Mouse (Mus musculus) c-Kit-positive CD71-positive TER-119-negative erythroid progenitor cells, embryonic 14.5 days (primary cell): ENCODE measurements at regions not wholly inside any gene's neighbourhood (a gene's known extent, or its start where the extent isn't known, plus 50 kb on each side); places are given as distances from the start of the nearest gene placed in this dataset.
A peak's percentile ranks its signal among the peaks of the same experiment; 100 is the strongest.

Experiments
- DNase-seq: peaks from one replicate; pipeline ENCODE4 v3.0.0-alpha.2; 2013; ENCODE audit warnings: low read depth

DNA sequence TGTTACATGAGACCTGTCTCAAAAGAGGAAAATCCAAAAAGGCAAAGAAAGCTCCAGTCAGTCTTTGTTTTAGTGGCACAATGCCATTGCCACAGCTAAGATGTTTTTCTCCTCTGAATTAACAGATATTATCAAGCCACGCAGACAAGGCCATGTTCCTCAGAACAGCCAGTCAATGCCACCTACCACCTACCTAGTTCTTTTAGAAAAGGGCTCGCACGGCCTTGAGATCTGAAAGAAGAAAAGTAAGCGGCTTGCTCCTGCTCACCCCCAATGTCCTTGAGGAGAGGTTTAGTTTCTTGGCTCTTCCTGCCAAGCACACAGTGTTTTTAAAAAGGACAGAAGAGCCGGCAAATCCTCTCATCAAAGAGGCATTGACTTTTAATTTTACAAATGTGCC lies 88.7 kb upstream of the Noct start:
- DNase-seq: no peak

DNA sequence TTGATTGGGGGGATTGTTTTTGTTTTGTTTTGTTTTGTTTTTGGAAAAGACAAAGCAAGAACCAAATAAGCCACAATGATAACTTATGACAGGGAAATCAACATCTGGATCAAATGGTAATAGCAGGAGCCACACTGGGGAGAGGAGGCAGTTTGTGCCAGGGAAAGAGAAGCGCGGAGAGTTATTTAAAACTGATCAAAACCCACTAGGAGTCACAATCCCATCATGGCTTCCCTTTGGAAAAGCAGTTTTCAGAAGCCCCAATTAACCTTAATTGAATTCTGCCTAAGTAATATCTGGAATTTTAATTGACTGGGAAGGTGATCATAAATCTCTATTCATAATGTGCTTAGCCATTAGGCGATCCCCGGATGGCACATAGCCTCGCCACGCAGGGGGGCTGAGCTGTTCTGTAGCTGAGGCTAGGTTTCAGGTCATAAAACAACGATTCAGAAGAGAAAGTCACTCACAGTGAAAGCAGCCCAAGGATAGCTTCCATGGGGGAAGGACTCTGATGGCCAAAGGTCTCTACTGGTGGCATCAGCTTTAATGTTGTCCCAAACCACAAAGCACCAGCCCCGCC lies 86.4 kb upstream of the Noct start:
- no peak for DNase-seq

DNA sequence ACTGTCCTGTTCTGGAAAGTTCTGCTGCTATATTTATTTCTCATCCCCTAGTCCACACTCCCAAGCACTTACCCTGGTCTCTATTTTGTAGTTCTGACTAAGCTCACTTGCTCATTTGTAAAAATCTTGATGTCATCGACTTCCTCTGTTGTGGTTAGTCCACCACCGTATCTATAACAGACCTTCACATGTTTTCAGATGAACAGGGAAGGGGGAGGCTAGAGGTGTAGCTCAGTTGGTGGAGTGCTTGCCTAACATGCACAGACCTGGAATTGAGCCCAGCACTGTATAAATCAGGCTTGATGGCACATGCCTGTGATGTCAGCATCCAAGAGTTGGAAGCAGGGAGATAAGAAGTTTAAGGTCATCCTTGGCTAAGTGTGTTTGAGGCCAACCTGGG lies 78.3 kb upstream of the Noct start:
- no peak for DNase-seq

DNA sequence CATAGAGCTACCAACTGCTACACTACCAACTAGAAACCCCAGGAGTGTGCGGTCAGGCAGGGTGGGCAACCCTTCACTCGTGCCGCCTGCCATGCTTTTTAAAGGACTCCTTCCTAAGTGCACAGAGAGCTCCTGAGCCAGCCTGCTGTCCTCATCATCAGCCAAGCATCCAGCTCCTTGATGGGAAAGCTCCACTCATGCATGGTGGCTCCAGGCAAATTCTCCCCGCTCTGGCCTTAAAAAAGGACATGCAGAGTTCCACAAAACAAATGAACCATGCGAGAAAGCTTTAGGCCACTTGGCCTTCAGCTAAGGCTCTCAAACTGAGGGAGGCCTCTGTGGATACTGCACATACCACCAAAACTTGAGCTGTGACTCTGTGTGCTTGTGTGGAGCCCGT lies 74.2 kb upstream of the Noct start:
- no peak for DNase-seq

DNA sequence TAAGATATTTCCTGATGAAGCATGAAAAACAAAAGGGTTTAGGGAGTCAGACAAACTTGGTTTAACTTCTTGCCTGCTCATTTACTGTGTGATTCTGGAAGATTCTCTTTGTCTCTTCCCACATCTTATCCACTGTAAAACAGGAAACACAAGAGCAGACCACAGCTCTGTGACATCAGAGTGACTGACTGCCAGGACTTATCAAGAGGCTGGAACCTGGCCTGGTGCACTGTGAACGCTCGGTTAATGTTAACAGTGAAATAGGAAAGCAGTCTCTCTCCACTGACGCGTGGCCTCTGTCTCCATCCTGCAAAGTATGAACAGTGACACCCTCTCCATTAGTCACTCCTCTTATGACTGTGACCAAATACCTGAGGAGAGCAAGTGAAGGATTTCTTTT lies 73.1 kb upstream of the Noct start:
- DNase-seq: no peak

DNA sequence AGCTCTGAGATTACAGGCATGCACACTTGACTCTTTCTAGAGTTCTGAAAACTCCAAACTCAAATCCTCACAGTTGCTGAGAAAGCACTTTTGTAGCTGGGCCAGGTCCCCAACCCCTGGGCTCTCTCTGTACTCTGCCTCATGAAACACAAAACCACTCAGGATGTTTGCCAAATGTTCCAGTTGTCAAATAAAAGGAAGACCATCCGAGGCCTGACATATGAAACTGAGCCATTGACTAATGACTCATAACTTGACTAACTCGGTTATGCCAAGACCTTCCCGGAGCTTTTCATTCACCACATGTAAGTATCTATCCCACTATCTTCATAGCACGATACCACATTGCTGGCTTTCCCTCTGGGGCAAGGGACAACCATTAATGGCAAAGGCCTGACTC lies 68.6 kb upstream of the Noct start:
- DNase-seq: no peak

DNA sequence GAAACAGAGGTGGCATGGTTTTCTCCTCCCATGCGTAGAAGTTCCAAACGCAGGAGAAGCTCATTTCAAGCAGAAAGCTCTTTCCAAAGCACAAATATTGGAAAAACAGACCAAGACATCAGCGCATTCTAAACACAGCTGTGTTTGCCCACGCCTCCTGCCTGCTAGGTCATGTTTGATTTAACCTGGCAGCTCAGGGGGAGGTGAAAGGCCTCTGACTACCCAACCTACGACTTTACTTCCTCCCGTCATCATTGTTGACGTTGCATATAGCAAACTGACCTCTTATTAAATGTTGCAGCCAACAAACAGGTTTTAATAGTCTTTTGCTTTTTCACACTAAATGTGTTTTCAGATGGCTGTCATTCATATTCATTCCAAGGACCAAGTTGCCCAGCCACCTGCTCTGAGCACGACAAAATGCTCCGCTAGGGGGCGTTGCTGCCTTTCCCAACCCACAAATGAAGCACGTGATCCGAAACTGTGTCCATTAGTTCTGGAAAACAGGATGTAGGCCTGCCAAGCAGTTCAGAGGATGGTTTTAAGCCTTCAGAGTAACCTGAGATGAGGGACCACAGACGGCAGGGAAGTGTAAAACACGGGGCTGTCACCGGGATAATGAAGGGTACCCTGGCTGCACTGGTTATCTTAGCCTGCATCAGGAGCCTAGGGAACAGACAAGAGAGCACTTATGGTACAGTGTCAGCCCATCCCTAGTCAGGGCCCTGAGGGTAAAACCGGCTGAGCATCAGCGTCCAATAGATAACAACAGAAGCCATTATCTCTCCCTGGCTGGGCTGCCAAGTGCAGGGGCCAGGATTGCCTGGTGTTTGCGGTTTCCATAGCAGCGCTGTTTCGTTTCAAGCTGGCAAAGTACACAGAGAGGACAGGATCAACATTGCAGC lies 67.6 kb upstream of the Noct start:
- peak; percentile 83 for DNase-seq

DNA sequence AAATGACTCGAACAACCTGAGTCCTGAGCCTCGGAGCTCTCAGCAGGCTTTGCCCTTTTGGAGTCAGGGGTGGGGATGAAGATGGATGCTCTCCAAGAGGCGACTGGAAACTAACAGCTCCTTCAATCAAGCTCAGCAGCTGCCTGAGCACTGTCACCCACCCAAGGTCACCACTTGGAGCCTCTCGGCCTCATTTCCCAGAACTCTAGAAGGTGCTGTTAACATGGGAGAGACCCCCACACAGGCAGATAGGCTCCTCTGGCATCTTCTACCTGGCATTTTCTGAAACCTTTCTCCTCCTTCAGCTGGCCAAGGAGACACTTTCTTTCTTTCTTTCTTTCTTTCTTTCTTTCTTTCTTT lies 67.0 kb upstream of the Noct start:
- no peak for DNase-seq

DNA sequence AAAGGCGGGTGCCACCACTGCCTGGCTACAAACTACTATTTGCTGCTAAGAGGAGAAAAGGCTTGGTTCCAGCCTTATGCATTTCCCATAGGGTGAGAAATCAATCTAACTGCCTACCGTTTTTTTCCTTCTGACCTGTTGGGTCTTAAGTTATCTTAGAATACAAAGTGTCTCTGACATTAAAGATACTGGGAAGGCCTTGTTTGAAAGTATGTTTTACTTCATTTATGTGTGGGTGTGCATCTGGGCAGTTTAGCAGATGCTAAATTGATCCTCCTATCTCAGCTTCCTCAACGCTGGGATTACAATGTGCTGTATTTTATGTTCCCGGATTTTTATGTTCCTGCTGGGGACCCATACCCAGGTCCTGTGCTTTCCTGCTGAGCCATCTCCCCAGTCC lies 65.8 kb upstream of the Noct start:
- DNase-seq: peak; percentile 38

DNA sequence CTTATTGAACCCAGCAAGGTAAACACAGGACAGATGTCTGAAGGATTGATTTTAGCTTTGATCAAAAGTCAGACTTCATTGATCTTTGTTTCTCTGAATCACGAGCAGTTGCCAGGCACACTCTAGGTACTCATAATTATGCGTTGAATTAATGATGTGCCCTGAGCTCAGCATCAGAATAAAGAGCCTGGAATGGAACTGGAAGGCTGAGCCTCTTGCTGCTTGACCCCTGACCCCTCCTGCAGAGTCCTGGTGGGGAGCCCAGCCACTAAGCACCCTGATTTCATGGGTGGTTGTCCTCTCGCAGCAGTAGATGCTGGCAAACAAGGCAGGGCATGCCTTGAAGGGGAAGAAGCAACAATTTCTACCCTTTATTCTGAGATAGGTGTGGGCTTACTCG lies 64.9 kb upstream of the Noct start:
- DNase-seq: no peak

DNA sequence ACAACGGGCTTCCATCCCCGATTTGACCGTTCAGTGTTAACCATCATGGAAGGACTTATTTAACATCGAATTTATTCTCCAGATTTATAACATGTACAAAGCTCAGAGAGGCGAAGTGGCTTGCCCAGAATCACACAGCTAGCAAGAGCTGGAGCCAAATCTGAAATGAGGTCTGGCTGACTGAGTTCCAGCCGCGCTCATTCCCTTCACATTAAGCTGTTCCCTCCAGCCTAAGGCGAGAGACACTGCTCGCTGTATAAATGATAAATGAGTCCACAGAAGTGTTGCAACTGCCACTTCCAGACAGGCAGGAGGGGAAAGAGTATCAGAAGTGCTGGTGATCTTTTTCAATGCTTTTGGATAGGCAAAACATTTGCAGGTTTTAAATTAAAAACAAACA lies 64.4 kb upstream of the Noct start:
- no peak for DNase-seq

DNA sequence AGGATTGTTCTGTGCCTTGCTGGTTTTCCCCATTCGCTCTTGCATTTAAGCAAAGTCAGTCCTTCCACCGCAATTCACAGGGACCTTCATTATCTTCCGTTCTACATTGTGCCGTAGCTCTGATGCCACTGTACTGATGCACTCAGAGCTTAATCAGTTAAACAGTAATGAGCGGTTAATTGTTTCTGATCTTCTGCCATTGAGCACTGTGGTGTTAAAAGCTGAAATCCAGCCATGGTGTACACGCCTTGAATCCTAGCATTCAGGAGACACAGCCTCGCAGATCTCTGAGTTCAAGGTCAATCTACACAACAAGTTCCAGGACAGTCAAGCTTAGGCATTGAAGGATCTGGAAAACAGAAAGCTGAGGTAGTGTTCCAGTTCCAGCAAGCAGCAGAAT lies 63.6 kb upstream of the Noct start:
- DNase-seq: no peak

DNA sequence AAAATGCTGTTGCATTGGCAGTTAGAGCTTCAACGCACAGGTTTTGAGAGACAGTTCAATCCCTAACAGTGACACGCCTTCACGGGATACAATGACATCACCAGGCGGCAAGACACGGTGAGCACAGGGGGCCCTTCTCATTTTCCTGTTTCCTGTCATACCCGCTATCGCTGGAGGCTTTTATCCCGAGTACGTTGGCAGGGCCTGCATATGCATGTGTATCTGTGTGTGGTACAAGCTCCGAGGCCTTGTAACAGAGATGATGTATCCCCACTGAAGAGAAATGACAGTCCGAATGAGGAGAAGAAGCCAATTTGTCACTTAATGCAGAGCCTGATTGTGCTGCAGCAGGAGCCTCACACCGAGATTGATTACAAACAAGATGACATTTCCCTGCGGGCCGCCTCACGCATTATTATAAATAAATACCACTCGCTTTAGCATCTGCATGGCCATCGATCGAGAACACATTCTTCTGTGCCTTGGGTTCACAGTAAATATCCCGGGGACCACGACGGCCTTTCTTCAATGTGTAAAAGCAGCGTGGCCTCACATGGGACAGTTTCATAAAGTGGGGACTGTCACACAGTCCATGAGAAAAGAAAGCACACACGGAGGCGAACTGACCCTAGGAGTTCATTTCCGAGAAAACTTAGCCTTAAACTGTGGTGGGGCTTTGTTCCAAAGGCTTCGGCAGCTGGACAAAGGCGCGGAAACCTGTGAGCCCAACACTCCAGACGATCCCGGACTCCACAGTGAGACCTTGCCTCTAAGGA lies 54.9 kb upstream of the Noct start:
- DNase-seq: no peak

DNA sequence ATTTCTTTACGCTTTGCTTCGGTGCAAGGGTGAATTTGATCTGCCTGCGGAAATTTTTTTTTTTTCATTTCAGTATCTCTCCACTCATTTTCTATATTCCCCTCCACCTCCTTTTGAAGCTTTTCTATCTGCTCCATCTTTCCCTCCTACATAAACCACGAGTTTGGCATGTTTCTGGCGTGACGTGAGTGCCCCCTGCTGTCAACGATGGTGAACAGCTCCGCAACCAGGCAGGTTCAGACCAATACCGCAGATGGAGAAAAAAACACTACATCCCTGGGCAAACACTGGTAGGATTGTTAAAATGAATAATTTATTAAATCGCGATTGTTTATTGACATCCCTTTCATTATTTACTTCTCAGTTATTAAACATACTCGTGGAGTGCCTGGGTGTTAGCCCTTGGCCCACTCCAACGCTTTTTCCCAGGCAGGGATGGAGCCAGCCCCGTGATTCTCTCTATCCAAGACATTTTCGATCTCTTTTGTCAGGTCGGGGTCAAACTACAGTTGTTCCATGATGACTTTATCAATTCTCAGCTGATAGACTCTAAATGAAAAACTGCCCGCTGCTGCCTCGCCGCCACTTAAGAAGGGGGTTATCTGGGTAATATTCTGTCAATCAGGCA lies 53.9 kb upstream of the Noct start:
- peak; percentile 57 for DNase-seq
